Mouse (Mus musculus) liver, embryonic 11.5 days (tissue): ENCODE data around the gene Rbfox2. TPM values are rescaled to one million over a fixed set of nuclear protein-coding genes. Genes with fewer than 3 reads are reported as not detected.
"Not testable (repeated sequence)": the region's sequence is repeated elsewhere in the genome, so short reads cannot be mapped to it uniquely, and the experiment has no call there.

Experiments used
- ATAC-seq: fragments of 200-750 bp; cut with Nextera tagmentation; replicated peaks from 2 replicates; pipeline ENCODE4 v1.8.0; 2017; ENCODE audit warnings: moderate number of reproducible peaks, mild to moderate bottlenecking, moderate TSS enrichment, moderate library complexity; ENCODE audit not compliant: low FRiP score
- DNase-seq: peaks from one replicate; pipeline ENCODE4 v3.0.0-alpha.2; 2017; ENCODE audit warnings: low spot score
- H3K27ac ChIP-seq: fragments of 300-500 bp; sonication (generic); 2 replicates; pipeline ENCODE4 v1.5.1; 2014; ENCODE audit warnings: mild to moderate bottlenecking, low read depth, low read length, control low read depth
- H3K27me3 ChIP-seq: fragments of 300-500 bp; sonication (generic); replicated peaks from 2 replicates; pipeline ENCODE4 v1.6.1; 2014; ENCODE audit warnings: low read length, mixed read lengths; ENCODE audit not compliant: control insufficient read depth, insufficient read depth
- H3K36me3 ChIP-seq: fragments of 300-500 bp; sonication (generic); 2 replicates; pipeline ENCODE4 v1.6.1; 2014; ENCODE audit warnings: mild to moderate bottlenecking, low read length, moderate library complexity, mixed read lengths; ENCODE audit not compliant: control insufficient read depth, insufficient read depth
- H3K4me1 ChIP-seq: fragments of 300-500 bp; sonication (generic); replicated peaks from 2 replicates; pipeline ENCODE4 v1.6.1; 2014; ENCODE audit warnings: low read length, mixed read lengths; ENCODE audit not compliant: control insufficient read depth, insufficient read depth
- H3K4me2 ChIP-seq: fragments of 300-500 bp; sonication (generic); 2 replicates; pipeline ENCODE4 v1.6.1; 2014; ENCODE audit warnings: mild to moderate bottlenecking, control low read depth, moderate library complexity
- H3K4me3 ChIP-seq: fragments of 300-500 bp; sonication (generic); 2 replicates; pipeline ENCODE4 v1.5.1; 2014; ENCODE audit warnings: low read depth, low read length, control low read depth
- H3K9ac ChIP-seq: fragments of 300-500 bp; sonication (generic); 2 replicates; pipeline ENCODE4 v1.6.1; 2014; ENCODE audit warnings: low read depth, low read length, control low read depth
- H3K9me3 ChIP-seq: fragments of 300-500 bp; sonication (generic); 2 replicates; pipeline ENCODE4 v1.6.1; 2016; ENCODE audit warnings: low read length, inconsistent platforms, mixed read lengths; ENCODE audit not compliant: control insufficient read depth
- WGBS: fragments of 180-500 bp; shearing (Covaris S2); extraction: QIAGEN DNeasy Blood & Tissue Kit; methylation state at CpG from one replicate; pipeline ENCODE4 v1.1.7; 2014; 5-methylcytosine and 5-hydroxymethylcytosine counted together
- polyA plus RNA-seq: library from polyadenylated mRNA; unstranded; fragments of >200 nt; fragmentation: Nextera tagmentation; extraction: Ambion mirVana; gene quantifications from 2 replicates; pipeline ENCODE4 v1.2.1, GENCODE M21; 2014

The Rbfox2 gene
- polyA plus RNA-seq, 1 experiment from 2014 or later, result 26.6 TPM

GRCm38 (mm10) chr15:77068439-77068861 is 238.4 kb downstream of the Rbfox2 start:
- ATAC-seq (no peak), DNase-seq (no peak)
- H3K4me2 ChIP-seq, result no peak overlapping the region
- no peak overlapping the region for H3K4me3 ChIP-seq
- no peaks in the 10 kb centered on the region for H3K27me3 ChIP-seq
- H3K9ac ChIP-seq, result no peak overlapping the region
- peaks cover 2% of the 10 kb centered on the region; the same call in 1 of the 2 replicates for H3K4me1 ChIP-seq
- H3K27ac ChIP-seq, result no peak overlapping the region
- H3K9me3 ChIP-seq, result no peaks in the 10 kb centered on the region
- WGBS, result 61% methylated on average over 3 of the region's 3 CpGs
- H3K36me3 ChIP-seq, result no peaks in the 10 kb centered on the region

DNA sequence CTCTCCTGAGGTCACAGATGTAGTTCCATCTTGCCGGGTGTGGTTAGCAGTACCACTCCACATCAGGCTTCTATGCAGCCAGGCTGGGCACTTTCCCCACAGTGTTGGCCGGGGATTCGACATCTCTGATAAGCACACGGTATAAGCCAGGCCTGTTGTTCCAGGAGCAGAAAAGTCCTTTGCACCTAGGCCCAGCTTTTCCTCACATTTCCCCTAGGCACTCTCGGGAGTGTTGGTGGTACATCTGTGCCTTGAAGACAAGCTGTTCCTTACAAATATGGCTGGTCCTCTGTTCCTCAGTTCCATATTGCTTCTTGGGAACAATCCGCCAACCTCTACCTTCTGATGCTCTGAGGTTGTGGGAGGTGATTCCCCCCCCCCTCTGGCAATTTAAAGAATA is 240.6 kb downstream of the Rbfox2 start:
- no peak overlapping the region for H3K9ac ChIP-seq
- ATAC-seq, result no peak
- no peak overlapping the region for H3K4me2 ChIP-seq
- no peak overlapping the region for H3K4me3 ChIP-seq
- H3K4me1 ChIP-seq, result no peaks in the 10 kb centered on the region
- no peak for DNase-seq
- H3K27ac ChIP-seq, result no peak overlapping the region
- 62% methylated on average over 6 of the region's 6 CpGs for whole genome bisulfite sequencing
- no peaks in the 10 kb centered on the region for H3K9me3 ChIP-seq
- H3K36me3 ChIP-seq, result no peaks in the 10 kb centered on the region
- no peaks in the 10 kb centered on the region for H3K27me3 ChIP-seq

- Histone ChIP-seq H3K36me3 (no peaks in the 10 kb centered on the region), H3K9ac (no peak overlapping the region), H3K4me2 (no peak overlapping the region), H3K27ac (no peak overlapping the region), H3K4me3 (no peak overlapping the region), H3K9me3 (no peaks in the 10 kb centered on the region), H3K27me3 (no peaks in the 10 kb centered on the region), H3K4me1 (no peaks in the 10 kb centered on the region)
- WGBS, result 85% methylated on average over 6 of the region's 6 CpGs
- DNase-seq (no peak), ATAC-seq (no peak)
Observed at GRCm38 (mm10) chr15:77065259-77065852, 241.4 kb downstream of the Rbfox2 start.

DNA sequence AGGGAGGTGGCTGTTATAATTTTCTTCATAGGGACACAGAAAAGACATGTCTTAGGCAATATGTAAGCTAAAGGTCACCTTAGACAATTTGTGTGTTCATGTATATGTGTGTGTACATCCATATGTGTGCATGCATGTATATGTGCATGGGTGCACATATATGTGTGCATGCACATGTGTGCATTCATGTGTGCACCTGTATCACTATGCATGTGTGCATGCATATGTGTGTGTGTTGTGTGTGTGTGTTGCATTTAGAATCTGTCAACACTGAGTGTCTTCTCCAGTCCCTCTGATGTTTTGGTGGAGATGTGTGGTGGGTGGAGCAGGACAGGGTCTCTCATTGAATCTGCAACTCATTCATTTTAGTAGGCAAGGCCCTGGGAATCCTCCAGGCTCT is 244.1 kb downstream of the Rbfox2 start:
- H3K27ac ChIP-seq, result no peak overlapping the region
- H3K4me3 ChIP-seq, result no peak overlapping the region
- DNase-seq (no peak), ATAC-seq (no peak)
- H3K9me3 ChIP-seq, result no peaks in the 10 kb centered on the region
- H3K4me2 ChIP-seq, result no peak overlapping the region
- H3K4me1 ChIP-seq, result no peaks in the 10 kb centered on the region
- H3K27me3 ChIP-seq, result no peaks in the 10 kb centered on the region
- no peaks in the 10 kb centered on the region for H3K36me3 ChIP-seq
- H3K9ac ChIP-seq, result no peak overlapping the region

DNA sequence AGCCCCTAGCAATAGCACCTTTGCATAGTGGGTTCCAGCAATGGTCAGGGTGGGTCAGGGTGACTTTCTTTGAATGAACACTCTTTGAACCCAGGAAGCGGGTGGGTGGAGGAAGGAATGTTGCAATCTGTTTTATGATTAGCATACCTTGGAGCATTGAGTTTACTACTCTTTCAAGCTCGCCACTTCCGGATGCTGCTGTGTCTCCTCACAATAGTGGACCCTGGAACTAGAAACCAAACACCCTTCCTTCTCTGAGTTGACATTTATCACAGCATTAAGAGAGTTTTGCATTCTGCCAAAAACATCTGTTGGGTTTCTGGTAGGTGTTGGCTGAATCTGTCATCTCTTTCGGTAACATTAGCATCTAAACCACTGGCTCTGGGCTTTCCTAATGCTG is 247.4 kb downstream of the Rbfox2 start:
- 91% methylated on average over 4 of the region's 4 CpGs for WGBS
- not testable (repeated sequence) for H3K4me3 ChIP-seq, H3K27me3 ChIP-seq, DNase-seq, H3K9ac ChIP-seq, H3K9me3 ChIP-seq, ATAC-seq, H3K27ac ChIP-seq, H3K36me3 ChIP-seq, H3K4me2 ChIP-seq
- peaks cover 11% of the 10 kb centered on the region for H3K4me1 ChIP-seq

DNA sequence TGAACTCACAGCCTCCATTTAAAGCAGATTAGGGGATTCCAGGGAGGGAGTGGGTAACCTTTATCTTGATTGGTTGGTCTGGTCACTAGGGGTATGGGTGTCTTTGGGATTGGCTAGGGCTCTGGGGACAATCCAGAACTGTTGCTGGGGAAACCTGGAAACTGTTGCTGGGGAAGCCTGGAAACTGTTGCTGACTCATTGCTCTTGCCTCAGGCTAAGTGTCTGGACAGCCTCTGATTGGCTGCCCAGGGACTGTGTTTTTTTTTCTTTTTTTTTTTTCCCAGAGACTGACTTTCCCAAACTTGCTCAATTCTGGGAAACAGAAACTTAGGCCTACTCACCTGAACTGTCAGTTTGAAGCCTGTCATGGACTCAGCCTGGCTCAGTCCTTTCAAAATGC is 248.2 kb downstream of the Rbfox2 start:
- Histone ChIP-seq H3K4me3 (no peak overlapping the region), H3K36me3 (no peaks in the 10 kb centered on the region), H3K4me2 (no peak overlapping the region), H3K9me3 (no peaks in the 10 kb centered on the region), H3K27ac (no peak overlapping the region), H3K4me1 (peaks cover 11% of the 10 kb centered on the region), H3K27me3 (no peaks in the 10 kb centered on the region), H3K9ac (no peak overlapping the region)
- DNase-seq, result no peak
- no peak for ATAC-seq

- H3K36me3 ChIP-seq, result no peaks in the 10 kb centered on the region
- no peak overlapping the region for H3K9ac ChIP-seq
- H3K4me3 ChIP-seq, result no peak overlapping the region
- 40% methylated on average over 3 of the region's 3 CpGs for WGBS
- no peaks in the 10 kb centered on the region for H3K27me3 ChIP-seq
- H3K27ac ChIP-seq, result no peak overlapping the region
- no peak overlapping the region for H3K4me2 ChIP-seq
- peaks cover 11% of the 10 kb centered on the region for H3K4me1 ChIP-seq
- ATAC-seq, result no peak
- DNase-seq, result no peak
- H3K9me3 ChIP-seq, result no peaks in the 10 kb centered on the region
Observed at GRCm38 (mm10) chr15:77056791-77057051, 250.1 kb downstream of the Rbfox2 start.

GRCm38 (mm10) chr15:77056001-77056790 is 250.6 kb downstream of the Rbfox2 start:
- no peaks in the 10 kb centered on the region for H3K36me3 ChIP-seq
- no peak overlapping the region for H3K4me3 ChIP-seq
- peaks cover 11% of the 10 kb centered on the region for H3K4me1 ChIP-seq
- H3K9me3 ChIP-seq, result no peaks in the 10 kb centered on the region
- no peaks in the 10 kb centered on the region for H3K27me3 ChIP-seq
- H3K9ac ChIP-seq, result no peak overlapping the region
- ATAC-seq, result no peak
- DNase-seq, result no peak
- no peak overlapping the region for H3K27ac ChIP-seq
- WGBS, result 33% methylated on average over 6 of the region's 6 CpGs
- H3K4me2 ChIP-seq, result no peak overlapping the region

GRCm38 (mm10) chr15:77054611-77055175 is 252.1 kb downstream of the Rbfox2 start:
- Histone ChIP-seq H3K27me3 (peaks cover under 1% of the 10 kb centered on the region; the same call in 1 of the 2 replicates), H3K4me3 (no peak overlapping the region), H3K9me3 (no peaks in the 10 kb centered on the region), H3K27ac (no peak overlapping the region), H3K4me1 (peaks cover 11% of the 10 kb centered on the region), H3K4me2 (no peak overlapping the region), H3K36me3 (no peaks in the 10 kb centered on the region), H3K9ac (no peak overlapping the region)
- no peak for DNase-seq
- no peak for ATAC-seq
- 73% methylated on average over 5 of the region's 5 CpGs for WGBS
